Mouse (Mus musculus) lung, embryonic 16.5 days (tissue): Measurements from ENCODE around the gene Krtap4-1. TPM values are rescaled to one million over a fixed set of nuclear protein-coding genes. Genes with fewer than 3 reads are reported as not detected.
"Not testable (repeated sequence)": the region's sequence is repeated elsewhere in the genome, so short reads cannot be mapped to it uniquely, and the experiment has no call there.

ENCODE experiments used
- ATAC-seq: fragments of 200-750 bp; cut with Nextera tagmentation; 2 replicates; pipeline ENCODE4 v1.8.0; 2017; ENCODE audit warnings: low read depth, mild to moderate bottlenecking, moderate library complexity
- H3K27ac ChIP-seq: fragments of 300-500 bp; sonication (generic); 2 replicates; pipeline ENCODE4 v1.5.1; 2014; ENCODE audit warnings: mild to moderate bottlenecking, control low read depth, low read length
- H3K27me3 ChIP-seq: fragments of 300-500 bp; sonication (generic); 2 replicates; pipeline ENCODE4 v1.6.1; 2014; ENCODE audit warnings: low read depth, low read length, mixed read lengths; ENCODE audit not compliant: control insufficient read depth, insufficient read depth
- H3K36me3 ChIP-seq: fragments of 300-500 bp; sonication (generic); 2 replicates; pipeline ENCODE4 v1.6.1; 2014; ENCODE audit warnings: low read length; ENCODE audit not compliant: control insufficient read depth, insufficient read depth
- H3K4me1 ChIP-seq: fragments of 300-500 bp; sonication (generic); replicated peaks from 2 replicates; pipeline ENCODE4 v1.6.1; 2014; ENCODE audit warnings: low read length, mixed read lengths; ENCODE audit not compliant: control insufficient read depth, insufficient read depth
- H3K4me2 ChIP-seq: fragments of 300-500 bp; sonication (generic); 2 replicates; pipeline ENCODE4 v1.6.1; 2014; ENCODE audit warnings: low read depth, low read length, control low read depth
- H3K4me3 ChIP-seq: fragments of 300-500 bp; sonication (generic); 2 replicates; pipeline ENCODE4 v1.5.1; 2014; ENCODE audit warnings: mild to moderate bottlenecking, low read length, control low read depth
- H3K9ac ChIP-seq: fragments of 300-500 bp; sonication (generic); 2 replicates; pipeline ENCODE4 v1.6.1; 2014; ENCODE audit warnings: low read length, control low read depth
- H3K9me3 ChIP-seq: fragments of 300-500 bp; sonication (generic); 2 replicates; pipeline ENCODE4 v1.6.1; 2016; ENCODE audit warnings: low read length; ENCODE audit not compliant: control insufficient read depth
- WGBS: fragments of 180-500 bp; shearing (Covaris S2); extraction: QIAGEN DNeasy Blood & Tissue Kit; methylation state at CpG from one replicate; pipeline ENCODE4 v1.1.7; 2014; 5-methylcytosine and 5-hydroxymethylcytosine counted together
- polyA plus RNA-seq: library from polyadenylated mRNA; unstranded; fragments of >200 nt; fragmentation: Nextera tagmentation; extraction: Ambion mirVana; gene quantifications from 2 replicates; pipeline ENCODE4 v1.2.1, GENCODE M21; 2015

The Krtap4-1 gene
- polyA plus RNA-seq: not detected in 2 replicates

DNA sequence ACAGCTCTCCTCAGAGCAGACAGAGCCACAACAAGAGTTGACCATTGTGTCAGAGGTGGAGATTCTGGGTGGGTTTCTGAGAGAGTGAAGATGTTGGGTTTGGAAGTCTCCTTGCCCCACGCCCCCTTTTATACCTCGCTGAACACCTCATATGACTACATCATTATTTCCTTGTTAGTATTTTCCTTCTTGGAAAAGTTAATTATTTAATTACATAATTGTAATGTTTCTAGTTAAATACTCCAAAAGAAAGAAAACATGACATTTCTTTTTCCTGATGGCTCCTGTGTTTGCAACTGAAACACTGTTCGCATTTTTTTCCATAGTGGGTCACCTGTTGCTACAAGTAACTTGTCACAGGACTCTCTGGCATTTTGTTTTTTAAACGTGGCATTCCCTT, at the start of gene Krtap4-1:
Gene Krtap4-1, minus strand, starts transcription at position 101 of the 400 bp plus-strand sequence.
- ATAC-seq: no peak
- 75% methylated on average over 4 of the region's 4 CpGs for WGBS
- no peaks in the 10 kb centered on the region for H3K36me3 ChIP-seq

DNA sequence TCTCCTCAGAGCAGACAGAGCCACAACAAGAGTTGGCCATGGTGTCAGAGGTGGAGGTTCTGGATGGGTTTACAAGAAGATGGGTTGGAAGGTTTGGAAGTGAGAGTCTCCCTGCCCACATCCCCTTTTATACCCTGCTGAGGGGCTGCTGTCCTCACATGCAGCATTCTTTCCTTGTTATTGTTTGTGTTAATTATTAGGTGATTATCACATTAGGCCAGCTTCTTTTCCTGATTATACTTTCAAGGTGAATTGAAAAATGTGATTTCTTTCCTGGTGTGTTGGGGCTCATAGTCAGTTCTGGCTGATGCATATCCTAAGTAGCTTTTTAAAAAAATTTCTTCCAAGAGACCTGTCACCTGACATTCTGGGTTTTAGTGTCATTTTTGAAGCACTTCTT, 37.8 kb upstream of the Krtap4-1 start, which contains the start of gene Krtap4-6:
Gene Krtap4-6, minus strand, starts transcription at position 101 of the 400 bp plus-strand sequence.
- ATAC-seq: no peak
- Histone ChIP-seq H3K27ac (no peak within 1 kb of the TSS), H3K4me2 (no peak within 1 kb of the TSS), H3K9me3 (no peaks in the 10 kb centered on the region), H3K4me1 (no peaks in the 10 kb centered on the region), H3K4me3 (no peak within 1 kb of the TSS), H3K9ac (no peak within 1 kb of the TSS), H3K36me3 (no peaks in the 10 kb centered on the region), H3K27me3 (no peaks in the 10 kb centered on the region)

More for the DNA sequence above, at the start of gene Krtap4-1:
- no peak within 1 kb of the TSS for H3K4me2 ChIP-seq
- no peak within 1 kb of the TSS for H3K4me3 ChIP-seq
- no peak within 1 kb of the TSS for H3K27ac ChIP-seq
- H3K9ac ChIP-seq: no peak within 1 kb of the TSS
- H3K4me1 ChIP-seq: no peaks in the 10 kb centered on the region
- no peaks in the 10 kb centered on the region for H3K27me3 ChIP-seq
- no peaks in the 10 kb centered on the region for H3K9me3 ChIP-seq

- no peak overlapping the region for H3K4me3 ChIP-seq
- no peak overlapping the region for H3K9ac ChIP-seq
- no peak for ATAC-seq
- H3K27ac ChIP-seq: no peak overlapping the region
- WGBS: 82% methylated on average over 10 of the region's 10 CpGs
- H3K36me3 ChIP-seq: no peaks in the 10 kb centered on the region
- H3K4me1 ChIP-seq: no peaks in the 10 kb centered on the region
- no peaks in the 10 kb centered on the region for H3K27me3 ChIP-seq
- no peaks in the 10 kb centered on the region for H3K9me3 ChIP-seq
- H3K4me2 ChIP-seq: no peak overlapping the region
Observed at GRCm38 (mm10) chr11:99662802-99663201, 34.8 kb upstream of the Krtap4-1 start.

GRCm38 (mm10) chr11:99659256-99659655, 31.2 kb upstream of the Krtap4-1 start:
- H3K4me1 ChIP-seq: no peaks in the 10 kb centered on the region
- no peaks in the 10 kb centered on the region for H3K36me3 ChIP-seq
- H3K9ac ChIP-seq: no peak overlapping the region
- H3K4me3 ChIP-seq: no peak overlapping the region
- no peaks in the 10 kb centered on the region for H3K27me3 ChIP-seq
- H3K9me3 ChIP-seq: no peaks in the 10 kb centered on the region
- ATAC-seq: no peak
- 82% methylated on average over 4 of the region's 4 CpGs for WGBS
- H3K27ac ChIP-seq: no peak overlapping the region
- no peak overlapping the region for H3K4me2 ChIP-seq

GRCm38 (mm10) chr11:99658467-99659010, 30.5 kb upstream of the Krtap4-1 start, which contains the start of gene Gm11563:
Gene Gm11563 (minus strand): TSS chr11:99658960.
- not testable (repeated sequence) for H3K4me1 ChIP-seq, H3K4me3 ChIP-seq, H3K27me3 ChIP-seq, H3K36me3 ChIP-seq, H3K4me2 ChIP-seq, ATAC-seq, H3K27ac ChIP-seq, H3K9me3 ChIP-seq, H3K9ac ChIP-seq
- WGBS: 58% methylated on average over 10 of the region's 10 CpGs

DNA sequence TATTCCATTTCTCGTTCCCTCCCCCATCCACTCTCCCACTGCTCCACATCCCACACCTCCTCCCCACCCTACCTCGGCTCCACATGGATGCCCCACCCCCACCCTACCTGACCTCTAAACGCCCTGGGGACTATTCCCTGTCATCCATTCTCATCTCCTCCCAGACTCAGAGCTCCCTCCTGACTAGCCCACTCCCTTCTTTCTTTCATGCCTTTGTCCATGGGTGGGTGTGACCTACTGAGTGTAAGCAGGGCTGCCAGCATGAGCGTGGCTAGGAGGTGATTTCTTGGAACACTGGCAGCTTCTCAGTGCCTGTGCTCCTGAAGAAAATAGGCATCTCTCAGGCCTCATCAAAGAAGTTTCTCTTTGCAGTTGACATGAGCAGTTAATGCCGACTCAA, 29.0 kb upstream of the Krtap4-1 start:
- Histone ChIP-seq H3K27ac (no peak overlapping the region), H3K4me2 (no peak overlapping the region), H3K27me3 (no peaks in the 10 kb centered on the region), H3K9me3 (no peaks in the 10 kb centered on the region), H3K36me3 (no peaks in the 10 kb centered on the region), H3K4me3 (no peak overlapping the region), H3K9ac (no peak overlapping the region), H3K4me1 (no peaks in the 10 kb centered on the region)
- 37% methylated on average over 5 of the region's 5 CpGs for WGBS
- ATAC-seq: no peak

DNA sequence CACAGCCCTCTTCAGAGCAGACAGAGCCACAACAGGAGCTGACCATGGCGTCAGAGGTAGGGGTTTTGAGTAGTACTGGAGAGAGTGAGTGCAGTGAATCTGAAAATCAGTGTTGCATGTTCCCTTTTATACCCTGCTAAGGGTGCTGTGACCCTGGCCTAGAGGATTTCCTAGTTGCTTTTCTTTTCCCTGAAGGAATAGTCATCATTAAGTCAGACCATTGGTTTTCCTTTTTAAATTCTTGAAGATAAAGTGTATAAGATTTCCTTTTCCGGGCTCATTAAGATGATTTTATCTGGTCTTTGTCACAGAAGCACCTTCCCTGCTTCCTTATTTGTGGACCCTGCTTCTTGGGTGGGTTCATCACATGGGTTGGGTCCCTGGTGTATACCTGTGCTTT, 22.1 kb upstream of the Krtap4-1 start, which contains the start of gene Gm11555:
Gene Gm11555, minus strand, starts transcription at position 101 of the 400 bp plus-strand sequence.
- no peak within 1 kb of the TSS for H3K27ac ChIP-seq
- H3K27me3 ChIP-seq: no peaks in the 10 kb centered on the region
- H3K4me2 ChIP-seq: no peak within 1 kb of the TSS
- H3K9ac ChIP-seq: no peak within 1 kb of the TSS
- H3K9me3 ChIP-seq: no peaks in the 10 kb centered on the region
- WGBS: 70% methylated on average over 2 of the region's 2 CpGs
- no peaks in the 10 kb centered on the region for H3K36me3 ChIP-seq
- ATAC-seq: no peak
- H3K4me1 ChIP-seq: no peaks in the 10 kb centered on the region
- H3K4me3 ChIP-seq: no peak within 1 kb of the TSS

GRCm38 (mm10) chr11:99646444-99646843, 18.4 kb upstream of the Krtap4-1 start:
- Histone ChIP-seq H3K4me3 (no peak overlapping the region), H3K4me2 (no peak overlapping the region), H3K9me3 (no peaks in the 10 kb centered on the region), H3K4me1 (no peaks in the 10 kb centered on the region), H3K36me3 (no peaks in the 10 kb centered on the region), H3K27me3 (no peaks in the 10 kb centered on the region), H3K9ac (no peak overlapping the region), H3K27ac (no peak overlapping the region)
- ATAC-seq: no peak
- 82% methylated on average over 15 of the region's 15 CpGs for WGBS

DNA sequence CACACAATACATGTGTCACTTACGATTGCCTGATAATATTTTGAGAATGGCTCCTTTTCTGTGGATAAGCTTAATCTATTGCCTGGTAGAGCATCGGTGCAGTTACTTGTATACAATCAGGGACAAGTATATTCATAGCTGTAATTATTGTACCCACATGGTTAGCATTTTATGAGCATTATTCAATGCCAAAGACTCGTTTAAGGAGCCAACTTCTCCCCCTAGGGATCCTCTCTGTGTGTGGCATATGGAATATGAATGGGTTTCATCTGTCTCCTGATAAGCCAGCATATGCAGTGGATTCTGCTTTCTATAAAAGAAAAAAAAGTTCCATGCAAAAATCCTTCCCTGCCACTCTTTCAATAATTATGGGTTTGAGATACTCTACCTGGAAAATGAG, 16.3 kb upstream of the Krtap4-1 start:
- H3K4me3 ChIP-seq: no peak overlapping the region
- 72% methylated on average over 3 of the region's 3 CpGs for WGBS
- no peak for ATAC-seq
- no peak overlapping the region for H3K27ac ChIP-seq
- H3K4me1 ChIP-seq: no peaks in the 10 kb centered on the region
- no peak overlapping the region for H3K4me2 ChIP-seq
- no peak overlapping the region for H3K9ac ChIP-seq
- H3K9me3 ChIP-seq: no peaks in the 10 kb centered on the region
- no peaks in the 10 kb centered on the region for H3K36me3 ChIP-seq
- no peaks in the 10 kb centered on the region for H3K27me3 ChIP-seq
